Mouse (Mus musculus): ENCODE results near the gene Dab2.

Dab2 gene

GRCm38 (mm10) chr15:6299554-6299953 is at the start of gene Dab2:
Dab2 (plus strand) TSS chr15:6299788.
- DNase-seq (ENCODE audit: low read depth) = no peak

GRCm38 (mm10) chr15:6253471-6253870 is 46.1 kb upstream of the Dab2 start:
- no peak for DNase-seq (ENCODE audit: low read depth)

GRCm38 (mm10) chr15:6254383-6254782 is 45.2 kb upstream of the Dab2 start:
- DNase-seq (ENCODE audit: low read depth) = no peak

DNA sequence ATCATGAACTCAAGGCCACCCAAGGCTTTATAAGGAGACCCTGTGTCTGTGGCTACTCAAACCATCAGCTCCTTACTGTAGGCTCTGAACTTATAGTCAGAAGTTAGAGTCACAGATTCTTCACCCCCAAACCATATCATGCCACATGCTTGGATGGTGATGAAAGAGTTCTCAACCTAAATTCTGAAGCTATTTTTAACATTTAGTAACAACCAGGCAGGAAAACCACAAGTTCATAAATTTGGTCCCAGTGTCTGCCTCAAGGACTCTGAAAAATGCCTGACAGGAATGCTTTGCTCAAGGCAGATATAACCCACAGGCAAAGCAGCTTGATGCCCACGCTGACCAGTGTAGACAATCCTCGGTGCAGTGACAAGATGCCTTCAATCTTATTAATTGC is 42.5 kb upstream of the Dab2 start:
- no peak for DNase-seq (ENCODE audit: low read depth)

DNA sequence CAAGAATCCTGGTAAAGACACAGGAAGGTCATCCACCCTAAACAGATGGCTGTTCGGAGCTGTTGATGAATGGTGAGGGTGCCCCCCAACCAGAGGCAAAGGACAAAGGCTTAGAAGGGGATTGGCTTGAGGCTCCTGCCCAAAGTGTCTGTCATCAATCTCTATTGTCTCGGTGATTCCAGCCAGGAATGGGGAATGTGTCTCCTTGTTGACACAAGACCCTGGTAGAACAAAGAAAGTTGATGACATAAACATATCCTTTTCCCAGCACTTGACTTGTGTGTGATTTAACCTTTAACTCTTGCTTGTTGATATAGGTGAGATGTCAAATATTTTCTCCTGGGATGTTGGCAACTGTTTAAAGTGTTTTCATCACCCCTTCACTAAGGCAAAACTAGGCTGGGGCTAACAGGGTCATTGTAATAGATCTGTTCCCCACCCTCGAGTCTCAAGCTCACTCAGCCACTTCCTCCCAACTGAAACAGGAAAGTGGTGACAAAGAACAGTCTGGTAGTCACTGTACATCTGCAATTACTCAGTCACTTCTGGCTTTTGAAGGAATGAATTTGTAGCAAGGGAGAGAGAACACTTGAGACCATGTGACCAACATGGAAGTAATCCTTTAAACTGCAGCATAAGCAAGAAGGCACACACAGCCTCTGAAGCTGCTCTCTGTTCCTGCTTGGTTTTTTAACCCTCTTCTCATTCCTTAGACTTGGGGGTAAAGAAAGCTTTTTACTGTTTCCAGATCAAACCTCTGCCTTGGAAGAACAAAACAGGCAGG is 39.4 kb upstream of the Dab2 start:
- no peak for DNase-seq (ENCODE audit: low read depth)

- no peak for DNase-seq (ENCODE audit: low read depth)
Observed at GRCm38 (mm10) chr15:6260741-6261430, 38.7 kb upstream of the Dab2 start.

GRCm38 (mm10) chr15:6267147-6267758 is 32.3 kb upstream of the Dab2 start:
- no peak for DNase-seq (ENCODE audit: low read depth)

- no peak for DNase-seq (ENCODE audit: low read depth)
Observed at GRCm38 (mm10) chr15:6278606-6279468, 20.8 kb upstream of the Dab2 start.

- no peak for DNase-seq (ENCODE audit: low read depth)
Observed at GRCm38 (mm10) chr15:6280021-6280451, 19.6 kb upstream of the Dab2 start.

- no peak for DNase-seq (ENCODE audit: low read depth)
Observed at GRCm38 (mm10) chr15:6283249-6283648, 16.3 kb upstream of the Dab2 start.

DNA sequence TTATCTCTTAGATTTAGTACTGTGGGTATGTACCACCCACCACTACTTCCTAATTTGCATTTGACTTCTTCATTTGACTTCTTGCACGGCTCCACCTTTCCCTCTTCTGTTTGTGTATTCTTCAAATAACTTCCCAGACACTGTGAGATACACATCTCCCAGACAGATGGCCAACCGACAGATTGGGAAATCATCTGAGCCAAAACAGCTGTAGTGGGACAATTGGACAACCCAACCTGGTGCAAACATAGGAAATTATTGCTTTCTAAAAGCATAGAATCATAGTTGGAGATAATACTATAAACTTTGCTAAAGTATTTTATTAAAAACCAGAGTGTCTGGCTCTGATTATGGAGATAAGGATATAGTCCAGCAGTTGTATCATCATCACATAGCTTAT is 3.5 kb upstream of the Dab2 start:
- no peak for DNase-seq (ENCODE audit: low read depth)

DNA sequence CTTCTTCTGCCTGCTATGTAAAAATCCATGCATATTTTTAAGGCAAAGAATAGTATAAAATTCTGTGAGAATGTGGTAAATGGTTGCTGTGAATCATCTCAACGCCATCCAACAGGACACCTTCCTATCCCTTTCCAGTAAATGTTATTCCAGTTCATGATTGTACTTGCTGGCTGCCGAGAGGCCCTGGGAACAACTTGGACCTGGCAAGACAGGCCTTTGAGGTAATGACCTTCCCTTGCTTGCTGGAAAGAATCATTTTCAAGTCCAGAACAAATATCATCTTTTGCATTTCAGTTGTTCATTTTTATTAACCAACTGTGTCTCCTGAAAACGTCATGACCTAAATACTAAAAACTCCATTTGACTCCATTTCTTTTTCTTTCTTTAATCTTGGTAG is 862 bp upstream of the Dab2 start:
- no peak for DNase-seq (ENCODE audit: low read depth)

GRCm38 (mm10) chr15:6302219-6302618 is 2.6 kb downstream of the Dab2 start:
- DNase-seq (ENCODE audit: low read depth) = no peak

DNA sequence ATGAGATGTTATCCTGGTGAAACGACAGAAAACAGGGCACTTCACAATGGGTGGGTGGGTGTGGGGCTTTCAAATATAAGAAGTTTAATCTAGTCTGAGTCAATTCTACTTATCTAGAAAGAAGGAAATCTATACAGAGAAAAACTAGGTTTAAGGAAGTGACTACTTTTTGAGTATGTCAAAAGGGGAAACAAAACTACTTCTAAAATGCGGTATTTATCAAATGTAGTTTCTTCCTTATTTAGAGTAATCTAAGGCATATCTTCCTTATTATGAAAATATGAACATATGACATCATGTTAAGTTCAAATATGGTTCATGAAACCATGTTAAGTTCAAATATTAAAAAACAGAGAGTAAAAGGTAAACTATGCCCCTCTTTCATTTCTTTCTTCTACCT is 4.2 kb downstream of the Dab2 start:
- DNase-seq (ENCODE audit: low read depth) = no peak

GRCm38 (mm10) chr15:6309633-6310032 is 10.0 kb downstream of the Dab2 start:
- no peak for DNase-seq (ENCODE audit: low read depth)

DNA sequence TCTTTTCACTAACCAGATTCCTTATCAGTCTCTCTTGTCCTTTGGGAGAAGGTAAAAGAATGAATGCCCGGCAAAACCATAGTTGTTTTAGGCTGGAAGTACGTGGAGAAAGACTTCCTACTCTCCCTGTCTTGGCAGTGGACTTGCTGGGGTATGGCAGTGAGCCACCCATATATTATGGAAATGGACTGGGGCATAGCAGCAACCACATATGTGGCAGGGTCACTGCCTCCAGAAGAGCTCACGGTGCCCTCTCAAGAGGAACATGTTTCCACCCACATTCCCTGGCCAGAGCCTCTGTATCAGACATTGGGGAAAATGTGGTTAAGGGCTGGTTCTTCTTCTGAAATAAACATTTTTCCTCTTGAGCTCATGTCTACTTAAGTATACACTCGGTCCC is 10.8 kb downstream of the Dab2 start:
- no peak for DNase-seq (ENCODE audit: low read depth)

GRCm38 (mm10) chr15:6312396-6312795 is 12.8 kb downstream of the Dab2 start:
- DNase-seq (ENCODE audit: low read depth) = no peak

DNA sequence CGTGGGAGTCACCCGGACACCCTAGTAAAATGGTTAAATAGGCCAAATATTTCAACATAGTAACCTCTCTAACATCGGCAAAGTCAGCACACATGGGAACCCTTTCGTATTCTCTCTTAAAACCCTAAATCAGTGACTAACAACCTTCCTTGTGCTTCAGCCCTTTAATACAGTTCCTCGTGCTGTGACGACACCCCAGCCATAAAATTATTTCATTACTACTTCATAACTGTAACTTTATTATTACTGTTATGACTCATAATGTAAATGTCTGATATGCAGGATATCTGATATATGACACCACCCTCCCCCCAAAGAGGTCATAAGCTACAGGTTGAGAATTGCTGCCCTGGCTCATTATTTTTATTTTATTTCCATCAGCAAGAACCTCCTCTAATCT is 19.8 kb downstream of the Dab2 start:
- no peak for DNase-seq (ENCODE audit: low read depth)

GRCm38 (mm10) chr15:6320501-6320900 is 20.9 kb downstream of the Dab2 start:
- DNase-seq (ENCODE audit: low read depth) = no peak

DNA sequence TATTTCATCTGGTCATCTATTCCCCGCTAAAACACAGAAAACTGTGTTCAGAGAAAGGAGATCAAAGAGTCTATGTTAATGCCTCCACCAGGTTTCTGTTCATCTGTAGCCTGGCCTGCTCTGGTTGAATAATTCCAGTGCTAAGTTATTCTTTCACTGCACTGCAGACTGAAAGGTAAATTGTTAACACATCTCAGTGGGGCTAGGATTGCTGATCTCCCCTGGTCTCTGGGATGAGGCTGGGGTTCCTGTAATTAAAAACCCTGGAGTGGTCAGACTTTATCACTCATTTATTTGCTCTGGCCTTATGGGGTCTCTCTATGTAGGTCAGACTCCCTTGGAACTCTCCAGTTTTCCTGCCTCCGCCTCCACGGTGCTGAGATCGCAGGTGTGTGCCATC is 21.7 kb downstream of the Dab2 start:
- no peak for DNase-seq (ENCODE audit: low read depth)

DNA sequence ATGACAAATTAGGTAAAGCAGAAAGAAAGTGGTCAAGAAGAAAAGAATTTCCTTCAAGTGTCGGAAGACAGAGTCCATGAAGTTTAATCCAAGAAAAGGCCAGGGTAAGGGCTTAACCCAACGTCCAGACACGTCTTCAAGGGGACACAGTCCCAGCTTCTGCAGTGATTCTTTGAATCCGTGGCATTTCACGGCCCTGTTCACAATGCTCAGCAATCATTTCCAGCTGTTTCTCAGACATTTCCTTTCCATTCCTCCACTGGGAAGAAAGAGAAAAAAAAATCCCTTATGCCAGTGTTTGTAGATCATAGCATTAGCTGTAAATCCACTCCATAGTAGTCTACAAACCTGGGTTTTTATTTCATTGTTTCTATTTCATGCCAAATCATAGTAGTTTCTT is 22.7 kb downstream of the Dab2 start:
- no peak for DNase-seq (ENCODE audit: low read depth)

GRCm38 (mm10) chr15:6323577-6323976 is 24.0 kb downstream of the Dab2 start:
- no peak for DNase-seq (ENCODE audit: low read depth)
